Mouse (Mus musculus) natural killer cell, adult 2 months (primary cell): ENCODE data around the gene Efcab14.
A peak's percentile ranks its signal among the peaks of the same experiment; 100 is the strongest.

ENCODE experiments used
- DNase-seq, 2 experiments: peaks; one replicate each; pipeline ENCODE4 v3.0.0; 2022; ENCODE audit warnings: low spot score in 2 of 2

Gene Efcab14

DNA sequence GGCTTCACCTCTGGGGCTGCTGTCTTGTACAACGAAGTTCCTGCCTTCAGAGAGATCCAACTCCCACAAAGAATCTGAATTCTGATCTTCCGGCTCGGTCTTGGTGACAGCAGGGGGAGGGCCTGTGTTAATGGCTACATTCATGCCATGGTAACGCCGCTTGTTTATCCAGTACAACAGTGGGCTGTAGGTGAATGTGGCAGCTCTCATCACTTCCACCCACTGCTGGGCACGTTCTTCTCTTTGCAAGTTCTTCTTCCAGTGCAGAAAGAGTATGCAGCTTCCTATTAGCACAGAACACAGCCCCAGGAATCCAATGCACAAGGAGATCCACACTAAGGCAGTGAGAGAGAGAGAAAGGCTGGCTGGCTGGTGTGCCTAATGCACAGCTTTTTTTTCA lies 42.7 kb downstream of the Efcab14 start:
- no peak for DNase-seq

DNA sequence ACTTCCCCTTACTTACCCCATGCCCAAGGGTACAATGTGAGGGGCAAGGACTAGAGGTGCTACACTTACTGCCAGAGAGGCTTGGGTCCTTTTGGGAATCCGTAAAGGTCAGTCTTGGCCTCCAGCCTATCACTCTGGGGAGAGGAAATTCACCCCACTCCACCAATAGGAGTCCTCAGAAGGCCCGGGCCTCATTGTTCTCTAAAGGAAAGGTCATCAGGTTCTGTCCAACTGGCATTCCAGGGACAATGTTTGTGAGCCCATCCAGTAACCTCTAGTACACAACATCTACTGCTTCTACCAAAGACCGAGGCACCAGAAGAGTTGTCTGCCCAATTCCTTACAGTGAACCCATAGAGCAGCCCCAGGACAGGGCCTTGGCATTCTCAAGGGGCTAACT lies 43.4 kb downstream of the Efcab14 start, which contains the start of gene Tex38:
Gene Tex38, minus strand, starts transcription at position 101 of the 400 bp plus-strand sequence.
- no peak for DNase-seq

DNA sequence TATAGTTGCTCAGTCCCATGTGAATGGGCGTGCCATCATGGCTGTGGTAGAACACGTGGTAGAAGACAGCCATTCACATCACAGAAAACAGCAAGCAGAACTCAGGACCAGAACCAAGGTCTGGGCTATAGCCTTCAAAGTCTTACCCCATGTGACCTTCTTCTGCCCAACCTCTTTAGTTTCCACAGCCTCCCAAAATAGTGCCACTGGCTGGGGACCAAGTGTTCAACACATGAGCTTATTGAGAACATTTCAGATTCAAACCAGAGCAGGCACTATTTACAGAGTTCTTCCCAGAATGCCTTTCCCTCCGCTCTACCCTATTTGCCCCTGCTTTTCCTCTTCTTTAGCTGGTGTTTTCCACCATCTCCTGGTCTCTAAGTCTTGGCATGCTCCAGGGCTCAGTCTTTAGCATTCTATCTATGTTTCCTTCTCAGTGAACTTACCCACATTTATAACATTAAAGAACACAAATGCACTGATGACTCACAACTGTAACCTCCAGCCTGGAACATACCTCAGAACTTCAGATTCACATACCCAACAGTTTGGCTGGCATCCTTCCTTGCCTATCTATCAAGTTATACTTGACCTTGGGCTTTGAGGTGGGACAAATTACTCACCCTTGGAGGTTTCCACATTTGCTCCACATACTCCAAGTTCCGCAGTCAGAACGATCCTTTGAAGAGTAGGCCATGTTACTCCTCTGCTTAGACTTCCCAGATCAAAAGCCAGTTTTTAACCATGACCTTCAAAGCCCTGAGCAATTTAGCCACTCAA lies 44.7 kb downstream of the Efcab14 start:
- DNase-seq: no peak

- DNase-seq: peak; percentile 40 to 59
Observed at GRCm38 (mm10) chr4:115784769-115785510, 47.4 kb downstream of the Efcab14 start, which contains the start of gene Atpaf1. Atpaf1 (plus strand) TSS chr4:115784812.

GRCm38 (mm10) chr4:115785511-115786034 lies 48.0 kb downstream of the Efcab14 start:
- DNase-seq: no peak

DNA sequence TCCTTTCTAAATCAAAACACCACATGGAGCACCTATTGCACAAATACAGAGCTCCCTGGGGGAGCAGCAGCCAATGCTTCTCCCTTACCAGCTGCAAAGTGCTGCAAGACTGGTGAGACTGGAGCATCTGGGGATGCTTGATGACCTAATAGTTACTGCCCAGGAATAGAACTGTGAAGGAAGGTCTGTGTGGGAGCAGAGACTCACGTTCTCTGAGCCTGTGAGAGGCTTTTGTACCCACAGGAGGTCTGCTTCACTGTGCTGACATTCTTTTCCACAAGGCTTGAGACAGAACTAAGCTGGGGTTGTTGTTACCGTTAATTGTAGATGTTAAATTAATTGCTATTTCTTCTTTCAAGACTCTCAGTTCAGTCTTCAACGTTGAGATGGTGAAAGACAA lies 53.3 kb downstream of the Efcab14 start:
- DNase-seq: no peak

DNA sequence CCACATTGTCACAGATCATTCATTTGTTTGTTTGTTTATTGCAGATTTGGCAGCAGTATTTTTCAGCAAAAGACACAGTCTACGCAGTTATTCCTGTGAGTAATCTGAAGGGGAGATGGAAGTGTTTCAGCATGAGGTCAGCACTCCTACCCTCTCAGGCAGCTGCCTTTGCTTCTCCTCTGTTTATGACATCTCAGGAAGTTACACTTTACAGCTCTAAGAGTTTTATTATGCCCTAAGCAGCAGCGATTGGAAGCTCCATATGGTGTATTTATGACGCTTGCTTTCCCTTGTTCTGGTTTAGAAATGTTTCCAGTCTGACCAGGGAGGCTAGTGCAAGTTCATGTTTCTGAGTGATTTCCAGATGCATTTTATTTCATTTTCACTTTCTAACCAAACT lies 57.8 kb downstream of the Efcab14 start:
- no peak for DNase-seq

DNA sequence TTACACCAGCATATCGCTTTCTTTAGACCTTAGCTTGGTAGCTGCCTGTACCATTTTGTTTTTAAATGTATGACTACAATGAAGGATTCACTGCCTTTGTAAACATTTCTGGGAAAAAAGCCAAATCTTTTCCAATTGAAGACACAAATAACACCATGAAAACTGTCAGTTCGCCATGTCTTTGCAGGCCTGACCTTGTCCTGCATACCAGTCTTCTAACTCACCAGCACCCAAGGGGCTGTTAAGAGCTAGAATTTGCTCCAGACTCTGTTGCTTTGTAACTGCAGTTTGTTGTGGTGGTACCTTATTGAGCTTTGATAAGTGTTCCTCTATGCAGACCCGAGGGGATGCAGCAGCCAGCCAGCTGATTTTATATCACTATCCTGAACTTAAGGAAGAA lies 62.4 kb downstream of the Efcab14 start:
- no peak for DNase-seq

GRCm38 (mm10) chr4:115812326-115812725 lies 74.8 kb downstream of the Efcab14 start:
- no peak for DNase-seq

DNA sequence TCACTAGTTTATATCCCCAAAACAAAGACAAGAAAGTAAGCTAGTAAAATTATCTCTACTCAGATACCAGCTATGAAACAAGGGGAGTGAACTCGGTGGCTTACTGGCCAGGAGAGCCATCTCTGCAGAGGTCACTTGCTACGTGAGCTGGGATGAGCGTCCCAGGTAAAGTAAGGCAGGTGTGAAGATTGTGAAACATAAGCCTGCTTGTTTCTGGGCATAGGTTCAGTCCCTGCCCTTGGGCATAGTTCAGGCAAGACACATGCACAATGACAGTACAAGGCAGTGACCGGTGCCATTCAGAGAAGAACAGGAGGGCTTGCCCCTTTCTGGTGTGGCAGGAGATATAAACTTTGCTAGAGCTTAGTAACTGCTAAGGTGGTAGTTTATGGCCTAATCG lies 78.1 kb downstream of the Efcab14 start:
- DNase-seq: no peak

GRCm38 (mm10) chr4:115820199-115820598 lies 82.7 kb downstream of the Efcab14 start:
- DNase-seq: no peak

GRCm38 (mm10) chr4:115820944-115821343 lies 83.4 kb downstream of the Efcab14 start:
- no peak for DNase-seq

DNA sequence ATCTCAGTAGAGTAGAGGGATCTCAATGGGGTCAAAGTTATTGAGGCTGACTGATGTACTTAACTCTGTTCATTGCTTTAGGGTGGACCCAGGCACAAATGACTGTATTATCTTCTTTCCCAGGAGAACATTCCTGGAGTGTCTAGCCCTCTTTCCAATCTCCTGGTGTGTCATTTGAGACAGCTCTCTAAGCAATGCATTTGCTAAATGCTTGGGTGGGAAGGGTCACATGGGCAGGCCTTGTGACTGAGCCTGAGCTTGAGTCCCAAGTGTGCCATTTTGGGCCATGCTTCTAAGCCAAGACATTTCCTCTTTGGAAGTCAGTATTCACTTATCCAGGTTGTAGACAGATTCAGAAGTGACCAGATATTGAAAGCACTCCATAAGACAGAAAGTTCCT lies 83.9 kb downstream of the Efcab14 start:
- DNase-seq: no peak

- no peak for DNase-seq
Observed at GRCm38 (mm10) chr4:115821928-115822327, 84.4 kb downstream of the Efcab14 start.

GRCm38 (mm10) chr4:115824178-115824577 lies 86.6 kb downstream of the Efcab14 start:
- DNase-seq: no peak

DNA sequence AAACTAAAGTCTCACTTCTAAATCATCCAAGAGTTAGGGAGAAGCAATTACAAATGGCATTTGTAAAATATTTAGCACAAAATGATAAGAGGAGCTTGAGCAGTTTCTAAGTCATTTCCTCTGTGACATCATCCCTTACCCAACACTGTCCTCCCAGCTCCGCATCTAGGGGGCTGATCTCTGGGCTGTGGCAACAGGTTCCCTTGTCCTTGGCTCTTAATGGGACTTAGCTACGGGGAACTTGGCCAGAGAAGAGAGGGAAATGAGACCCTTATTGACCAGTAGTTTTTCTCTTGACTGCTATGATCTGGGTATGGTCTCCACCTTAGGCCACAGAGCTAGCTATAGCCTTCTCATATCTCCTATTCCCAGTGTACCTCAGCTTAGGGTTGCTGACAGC lies 87.7 kb downstream of the Efcab14 start:
- DNase-seq: no peak
